Mouse (Mus musculus) kidney, adult 2 months (tissue): ENCODE results near the gene Gm20914. TPM values are rescaled to one million over a fixed set of nuclear protein-coding genes. Genes with fewer than 3 reads are reported as not detected.
"Not testable (repeated sequence)": the region's sequence is repeated elsewhere in the genome, so short reads cannot be mapped to it uniquely, and the experiment has no call there.

Experiments
- DNase-seq: peaks from one replicate; pipeline ENCODE4 v3.0.0; 2021
- H3K27ac ChIP-seq: fragments of 200-500 bp; 2 replicates; pipeline ENCODE4 v1.5.1; 2012; ENCODE audit warnings: low read depth, low read length, control low read depth, inconsistent platforms; ENCODE audit not compliant: insufficient read depth
- H3K27me3 ChIP-seq: fragments of 200-500 bp; replicated peaks from 2 replicates; pipeline ENCODE4 v1.6.1; 2012; ENCODE audit warnings: mild to moderate bottlenecking, moderate library complexity, low read length, inconsistent platforms; ENCODE audit not compliant: control insufficient read depth, insufficient read depth
- H3K36me3 ChIP-seq: fragments of 200-500 bp; 2 replicates; pipeline ENCODE4 v1.6.1; 2012; ENCODE audit warnings: mild to moderate bottlenecking, moderate library complexity, low read length, inconsistent platforms; ENCODE audit not compliant: control insufficient read depth, insufficient read depth
- H3K4me1 ChIP-seq: fragments of 200-500 bp; 2 replicates; pipeline ENCODE4 v1.6.1; 2011; ENCODE audit warnings: low read length; ENCODE audit not compliant: control insufficient read depth, insufficient read depth
- H3K4me3 ChIP-seq: fragments of 200-500 bp; 2 replicates; pipeline ENCODE4 v1.5.1; 2011; ENCODE audit warnings: mild to moderate bottlenecking, low read depth, low read length, control low read depth; ENCODE audit not compliant: insufficient read depth
- WGBS: fragments of 180-500 bp; shearing (Covaris S2); methylation state at CpG from one replicate; pipeline ENCODE4 v1.1.7; 2018; 5-methylcytosine and 5-hydroxymethylcytosine counted together
- polyA plus RNA-seq: library from polyadenylated mRNA; depleted of rRNA; stranded (reverse); fragments of >200 nt; gene quantifications from 2 replicates; pipeline ENCODE4 v1.2.3, GENCODE M21; 2012; rRNA removed

The Gm20914 gene
- polyA plus RNA-seq: not detected in 2 replicates

- not testable (repeated sequence) for H3K4me1 ChIP-seq, H3K36me3 ChIP-seq, DNase-seq, H3K4me3 ChIP-seq, H3K27ac ChIP-seq, H3K27me3 ChIP-seq
- WGBS: 71% methylated on average over 1 of the region's 4 CpGs
Measured at GRCm38 (mm10) chrY:5725678-5726077, at the start of gene Gm20914. TSS of gene Gm20914 (plus strand) at chrY:5725978.

Other genes with a start within 250 kb of the Gm20914 start
- gene Gm21854, start 69.0 kb upstream of the Gm20914 start, polyA plus RNA-seq: not detected in 2 replicates
- gene Gm28171, start 67.4 kb downstream of the Gm20914 start, polyA plus RNA-seq: not detected in 2 replicates
- gene Gm21778, start 216.5 kb downstream of the Gm20914 start, polyA plus RNA-seq: not detected in 2 replicates